8 mouse cellular contexts compared by ENCODE assay signal in the genomic region with DNA sequence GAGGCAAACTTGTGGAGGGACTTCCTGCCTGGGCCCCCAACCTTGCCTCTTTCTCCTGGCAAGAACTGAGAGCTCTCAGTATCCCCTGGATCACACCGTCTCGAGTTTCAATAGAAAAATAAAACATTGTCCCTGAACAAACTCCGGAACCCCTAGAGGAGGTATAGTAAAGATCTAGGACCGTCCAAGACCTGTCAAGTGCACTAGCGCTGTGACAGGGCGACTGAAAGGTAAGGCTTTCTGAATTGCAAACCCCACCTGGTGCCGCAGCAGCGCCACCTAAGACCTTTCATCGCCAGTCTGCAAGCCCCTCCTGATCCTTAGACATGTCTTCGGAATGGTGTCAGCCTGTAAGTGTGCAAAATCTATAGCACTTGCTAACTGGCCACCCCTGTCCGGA. TPM values are rescaled to one million over a fixed set of nuclear protein-coding genes. Genes with fewer than 3 reads are reported as not detected.
DNase-seq lines count a peak whose midpoint lies in the region; ATAC-seq and TF ChIP-seq lines count a peak whose summit lies in the region.
"Had no signal": no experiment of that assay in that cellular context is flagged by ENCODE, and none has a peak within 500 bp of the region (broad histone marks: within the 10 kb centered on the region; RNA-seq: fewer than 3 reads in every experiment).

No protein-coding gene starts in this region.

- no peak for ATAC-seq in liver, embryonic 12.5 days
- no peak for ATAC-seq in forebrain, embryonic 12.5 days (ENCODE audit: low FRiP score)
- ATAC-seq in intestine, postnatal 0 days = no peak
- no peak for ATAC-seq in stomach, embryonic 14.5 days (ENCODE audit: insufficient number of reproducible peaks, insufficient read depth, low FRiP score, low read depth)

- H3K4me1 ChIP-seq in liver, embryonic 12.5 days = no peaks in the 10 kb centered on the region
- H3K4me1 ChIP-seq in forebrain, embryonic 12.5 days = peaks cover 49% of the 10 kb centered on the region
- H3K4me1 ChIP-seq in intestine, postnatal 0 days (replicated peaks; ENCODE audit: control insufficient read depth, insufficient read depth, low read length) = no peaks in the 10 kb centered on the region
- peaks cover 12% of the 10 kb centered on the region; the same call in 1 of the 2 replicates for H3K4me1 ChIP-seq in stomach, embryonic 14.5 days (ENCODE audit: control insufficient read depth, insufficient read depth, low read length)
- H3K4me1 ChIP-seq in cerebellum, adult 2 months (ENCODE audit: control insufficient read depth, insufficient read depth, low read length) = no peaks in the 10 kb centered on the region

- no peak overlapping the region for H3K4me3 ChIP-seq in liver, embryonic 12.5 days
- H3K4me3 ChIP-seq in forebrain, embryonic 12.5 days (replicated peaks) = peak overlapping the region; percentile 41
- peak overlapping the region; percentile 25 for H3K4me3 ChIP-seq in intestine, postnatal 0 days (ENCODE audit: low read depth, low read length)
- peak overlapping the region; percentile 33 for H3K4me3 ChIP-seq in stomach, embryonic 14.5 days (ENCODE audit: low read depth, low read length)
- H3K4me3 ChIP-seq in cerebellum, adult 2 months (replicated peaks; ENCODE audit: insufficient read depth, low read depth, low read length) = no peak overlapping the region

- WGBS in liver, embryonic 12.5 days (ENCODE audit: insufficient replicate concordance) = 9% methylated on average over 11 of the region's 11 CpGs
- WGBS in forebrain, embryonic 12.5 days = 3% methylated on average over 11 of the region's 11 CpGs
- WGBS in intestine, postnatal 0 days = 4% methylated on average over 11 of the region's 11 CpGs
- 4% methylated on average over 11 of the region's 11 CpGs for WGBS in stomach, embryonic 14.5 days
- WGBS in cerebellum, adult 2 months = 8% methylated on average over 11 of the region's 11 CpGs

- no peak for TF ChIP-seq POLR2A in cerebellum, adult 2 months (IDR thresholded peaks at IDR 0.05; ENCODE audit: borderline replicate concordance, insufficient read depth, low read length)

- peaks cover 75% of the 10 kb centered on the region for H3K27me3 ChIP-seq in liver, embryonic 12.5 days (replicated peaks)
- peaks cover 95% of the 10 kb centered on the region for H3K27me3 ChIP-seq in forebrain, embryonic 12.5 days
- H3K27me3 ChIP-seq in intestine, postnatal 0 days (replicated peaks; ENCODE audit: control insufficient read depth, insufficient read depth, low read length) = peaks cover 63% of the 10 kb centered on the region
- H3K27me3 ChIP-seq in stomach, embryonic 14.5 days (ENCODE audit: control insufficient read depth, insufficient read depth, low read length) = peaks cover 67% of the 10 kb centered on the region
- H3K27me3 ChIP-seq in cerebellum, adult 2 months (ENCODE audit: control insufficient read depth, insufficient read depth, low read length) = peaks cover 4% of the 10 kb centered on the region; the same call in 1 of the 2 replicates

- no peak for DNase-seq in liver
- DNase-seq in gastrocnemius, postnatal 10 days = no peak
- DNase-seq in cerebellum, adult 2 months = no peak

- no peak for TF ChIP-seq CTCF in intestine, postnatal 0 days (IDR thresholded peaks at IDR 0.05; ENCODE audit: low read depth)
- no peak for TF ChIP-seq CTCF in cerebellum, adult 2 months (IDR thresholded peaks at IDR 0.05; ENCODE audit: borderline replicate concordance, insufficient read depth, low read depth, low read length)

- H3K27ac ChIP-seq in liver, embryonic 12.5 days = no peak overlapping the region
- no peak overlapping the region for H3K27ac ChIP-seq in forebrain, embryonic 12.5 days
- H3K27ac ChIP-seq in intestine, postnatal 0 days (ENCODE audit: low read depth, low read length) = no peak overlapping the region
- no peak overlapping the region for H3K27ac ChIP-seq in stomach, embryonic 14.5 days (ENCODE audit: low read length)
- H3K27ac ChIP-seq in cerebellum, adult 2 months (ENCODE audit: insufficient read depth, low read length) = no peak overlapping the region

- H3K4me2 ChIP-seq in liver, embryonic 12.5 days = peak overlapping the region; percentile 57
- peak overlapping the region; percentile 82 for H3K4me2 ChIP-seq in forebrain, embryonic 12.5 days
- H3K4me2 ChIP-seq in intestine, postnatal 0 days (replicated peaks; ENCODE audit: low read depth) = peak overlapping the region; percentile 56
- H3K4me2 ChIP-seq in stomach, embryonic 14.5 days (replicated peaks; ENCODE audit: low read depth, low read length) = peak overlapping the region; percentile 66

- H3K9ac ChIP-seq in liver, embryonic 12.5 days = no peak overlapping the region
- H3K9ac ChIP-seq in forebrain, embryonic 12.5 days = no peak overlapping the region
- no peak overlapping the region for H3K9ac ChIP-seq in intestine, postnatal 0 days (ENCODE audit: low read depth, low read length)
- H3K9ac ChIP-seq in stomach, embryonic 14.5 days (replicated peaks; ENCODE audit: low read depth, low read length) = no peak overlapping the region

- H3K9me3 ChIP-seq in liver, embryonic 12.5 days (replicated peaks) = no peaks in the 10 kb centered on the region
- no peaks in the 10 kb centered on the region for H3K9me3 ChIP-seq in forebrain, embryonic 12.5 days
- H3K9me3 ChIP-seq in intestine, postnatal 0 days (ENCODE audit: control insufficient read depth) = no peaks in the 10 kb centered on the region
- no peaks in the 10 kb centered on the region for H3K9me3 ChIP-seq in stomach, embryonic 14.5 days (ENCODE audit: control insufficient read depth, low read depth, low read length)

- no peaks in the 10 kb centered on the region for H3K36me3 ChIP-seq in liver, embryonic 12.5 days
- H3K36me3 ChIP-seq in forebrain, embryonic 12.5 days (replicated peaks) = no peaks in the 10 kb centered on the region
- H3K36me3 ChIP-seq in intestine, postnatal 0 days (ENCODE audit: control insufficient read depth, insufficient read depth) = no peaks in the 10 kb centered on the region
- H3K36me3 ChIP-seq in stomach, embryonic 14.5 days (ENCODE audit: control insufficient read depth, insufficient read depth, low read length) = no peaks in the 10 kb centered on the region

RNA-seq across cellular contexts. Expression of a gene that starts 1.0 kb away (rescaled TPM):
- 0.05 TPM in 1 of 2 replicates, not detected in the other for polyA plus RNA-seq in liver, embryonic 12.5 days (2016; fragmentation: Nextera tagmentation; extraction: Ambion mirVana)
- 0.28 and 0.37 TPM in 2 replicates for polyA plus RNA-seq in forebrain, embryonic 12.5 days (2016; fragmentation: Nextera tagmentation; extraction: Ambion mirVana)
- polyA plus RNA-seq in intestine, postnatal 0 days (2015; fragmentation: Nextera tagmentation; extraction: Ambion mirVana) = 0.10 and 0.16 TPM in 2 replicates
- not detected in 2 replicates for polyA plus RNA-seq in stomach, embryonic 14.5 days (2014; fragmentation: Nextera tagmentation; extraction: Ambion mirVana)
- under 1 TPM in 1 of 2 experiments, not detected in 1; 0.07 TPM for total RNA-seq in gastrocnemius, postnatal 10 days (2021)
- 0.30 and 0.41 TPM in 2 replicates for polyA plus RNA-seq in cerebellum, adult 2 months (2012; rRNA removed)
- total RNA-seq: gastrocnemius, postnatal 36 days had no signal

Comparison
In these comparisons a context has a peak if more than half of its experiments do, and no peak if none do; other contexts are left out.
1. H3K4me3 ChIP-seq: peak in forebrain, embryonic 12.5 days (single experiment), intestine, postnatal 0 days (single experiment) and stomach, embryonic 14.5 days (single experiment); none in liver, embryonic 12.5 days (single experiment) and cerebellum, adult 2 months (single experiment).
2. Peak in every context shown above with its lines, with median percentiles within 50 percentile points of each other: H3K4me2 ChIP-seq.